Mouse (Mus musculus) CD8-positive naive resting alpha-beta T cell, adult 57 days (primary cell): Measurements from ENCODE around the gene Ren1. TPM values are rescaled to one million over a fixed set of nuclear protein-coding genes. Genes with fewer than 3 reads are reported as not detected.

Experiments
- total RNA-seq: library from RNA; stranded (reverse); gene quantifications from one replicate; pipeline ENCODE4 v1.2.4, GENCODE M21; 2023

Ren1 gene
- total RNA-seq = not detected

GRCm38 (mm10) chr1:133350210-133350609 lies at the start of gene Ren1:
Gene Ren1 (plus strand): TSS chr1:133350510.

DNA sequence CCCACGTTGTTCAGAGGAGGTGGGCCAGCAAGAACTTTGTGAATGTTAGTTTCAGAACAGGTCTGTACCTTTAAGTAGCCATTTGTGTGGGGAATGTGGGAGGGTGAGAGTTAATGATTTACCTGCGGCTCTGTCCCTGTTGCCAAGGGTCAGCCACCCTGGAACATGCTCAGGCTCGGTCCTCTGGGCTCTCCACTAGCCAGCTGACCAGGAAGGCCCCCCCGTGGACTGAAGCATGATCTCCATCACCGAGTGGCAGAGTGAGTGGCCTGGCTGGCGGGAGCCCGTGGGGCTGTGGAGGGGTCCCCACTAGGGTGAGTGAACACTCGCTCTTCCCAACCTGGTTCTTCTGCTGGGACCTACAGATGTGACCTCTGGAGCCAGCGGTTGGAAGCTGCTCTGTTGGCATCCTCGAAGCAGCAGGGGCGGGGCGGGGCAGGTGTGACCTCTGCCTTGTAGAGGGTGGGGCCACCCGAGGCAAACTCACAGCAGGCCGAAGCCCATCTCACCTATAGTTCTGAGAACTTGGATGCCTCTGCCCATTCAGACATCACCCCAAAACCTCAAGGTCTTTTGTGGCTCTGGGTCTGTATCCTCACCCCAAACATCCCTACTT lies 40.5 kb upstream of the Ren1 start, which contains the start of gene Golt1a:
Golt1a (plus strand) TSS at position 149 of the 616 bp plus-strand sequence.

DNA sequence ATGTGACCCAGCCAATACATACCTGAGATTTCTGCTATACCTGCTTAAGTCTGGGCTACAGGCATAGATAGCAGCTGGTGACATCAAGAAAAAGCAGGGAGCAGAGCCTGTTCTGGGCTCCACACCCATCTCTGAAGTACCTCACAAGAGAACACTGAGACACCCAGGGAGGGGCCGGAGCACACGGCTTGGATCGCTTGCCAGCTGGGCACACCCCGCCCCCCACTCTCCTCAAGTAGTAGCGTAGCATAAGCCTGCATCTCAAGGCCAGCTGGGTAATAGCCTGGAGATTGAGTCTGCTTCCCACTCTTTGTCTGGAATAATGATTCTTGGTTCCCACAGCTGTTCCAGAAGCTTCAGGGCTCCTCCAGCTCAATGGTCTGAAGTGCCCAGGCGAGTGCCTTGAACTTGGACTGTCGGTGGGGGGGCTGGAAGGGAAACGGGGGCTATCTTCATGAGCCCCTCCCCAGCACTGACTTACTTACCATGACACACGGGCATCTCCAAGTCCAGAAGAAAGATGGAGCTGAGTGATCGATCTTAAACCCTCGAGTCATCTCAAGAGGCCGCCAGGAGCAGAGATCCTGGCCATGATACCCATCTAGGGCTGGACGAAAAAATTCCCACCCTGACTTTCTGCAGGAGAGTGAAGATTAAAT lies 28.9 kb upstream of the Ren1 start, which contains the start of gene Kiss1:
Kiss1 (plus strand) TSS at position 609 of the 659 bp plus-strand sequence.

DNA sequence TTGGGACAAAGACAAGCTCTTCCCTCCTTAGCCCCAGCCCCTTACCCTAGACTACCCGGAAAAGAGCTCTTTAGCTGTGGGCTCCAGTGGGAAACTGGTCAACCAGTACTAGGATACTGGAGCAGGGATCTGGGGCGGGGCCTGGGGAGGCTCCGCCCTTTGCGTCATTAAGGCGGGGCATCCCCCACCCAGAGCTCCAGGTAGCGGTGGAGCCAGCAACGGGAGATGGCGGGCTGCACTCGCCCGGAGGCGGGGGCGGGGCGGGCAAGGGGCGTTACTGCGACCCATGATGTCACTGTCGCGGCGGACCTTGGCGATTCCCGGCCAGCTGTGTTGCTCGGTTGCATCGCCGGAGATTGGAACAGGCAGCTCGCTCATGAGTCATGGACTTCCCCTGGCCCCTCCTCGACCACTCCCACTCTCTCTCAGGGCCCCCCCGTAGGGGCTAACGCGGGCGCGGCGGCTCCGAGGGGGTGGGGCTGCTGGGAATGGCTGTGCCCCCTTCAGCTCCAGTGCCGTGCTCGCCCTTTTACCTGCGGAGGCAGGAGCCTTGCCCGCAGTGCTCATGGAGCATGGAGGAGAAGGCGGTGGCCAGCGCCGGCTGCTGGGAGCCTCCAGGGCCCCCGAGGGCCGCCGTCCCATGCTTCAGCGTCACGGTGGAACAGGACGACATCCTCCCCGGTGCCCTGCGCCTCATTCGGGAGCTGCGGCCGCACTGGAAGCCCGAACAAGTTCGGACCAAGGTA lies 13.1 kb downstream of the Ren1 start, which contains the start of gene Etnk2:
Etnk2 (plus strand) TSS at position 297 of the 746 bp plus-strand sequence.

Other genes with a start within 250 kb of the Ren1 start
- gene Ppp1r15b, start 219.4 kb upstream of the Ren1 start, total RNA-seq = 93.7 TPM
- 39.3 TPM for gene Plekha6, start 186.3 kb upstream of the Ren1 start, total RNA-seq
- not detected for gene Golt1a, start 40.7 kb upstream of the Ren1 start, total RNA-seq
- gene Kiss1, start 28.6 kb upstream of the Ren1 start, total RNA-seq = not detected
- gene Etnk2, start 13.1 kb downstream of the Ren1 start, total RNA-seq = not detected
- 0.18 TPM for gene Sox13, start 73.9 kb downstream of the Ren1 start, total RNA-seq